Mouse (Mus musculus) bone marrow, adult 2 months (tissue): ENCODE measurements around the gene Sys1.

Source experiments
- CTCF ChIP-seq: fragments of 200-500 bp; IDR thresholded peaks from 2 replicates; pipeline ENCODE4 v1.5.1; 2011; ENCODE audit warnings: low read length, control low read depth; ENCODE audit not compliant: control insufficient read depth, insufficient read depth
- POLR2A ChIP-seq: fragments of 200-500 bp; IDR thresholded peaks from 2 replicates; pipeline ENCODE4 v1.6.1; 2011; ENCODE audit warnings: low read depth, mild to moderate bottlenecking, control low read depth, low read length, borderline replicate concordance; ENCODE audit not compliant: control insufficient read depth

- TF ChIP-seq CTCF = no peak
- no peak for TF ChIP-seq POLR2A
These were observed 33.9 kb upstream of the Sys1 start for GRCm38 (mm10) chr2:164422675-164423393.
